Mouse (Mus musculus): ENCODE data around the gene Pxmp4.

- TF ChIP-seq POLR2A (IDR thresholded peaks at IDR 0.05; ENCODE audit: low read depth, low read length) (no peak), CTCF (IDR thresholded peaks at IDR 0.05; ENCODE audit: borderline replicate concordance, insufficient read depth, low read length) (no peak)
Observed at GRCm38 (mm10) chr2:154639115-154639514, 35.6 kb upstream of the Pxmp4 start.

Measured in embryonic fibroblast, embryonic 13.5 days (primary cell).